Mouse (Mus musculus) MEL (cell line): ENCODE data around the gene Arhgap4. TPM values are rescaled to one million over a fixed set of nuclear protein-coding genes. Genes with fewer than 3 reads are reported as not detected.

Experiments
- DNase-seq: peaks from one replicate; pipeline ENCODE4 v3.0.0; 2011; ENCODE audit warnings: low read depth, low spot score
- H3K27ac ChIP-seq: 2 replicates; pipeline ENCODE4 v1.5.1; 2012; ENCODE audit warnings: low read depth, mild to moderate bottlenecking, control low read depth, low read length, moderate library complexity; ENCODE audit not compliant: control insufficient read depth
- H3K27me3 ChIP-seq, 2 experiments: fragments of 150-350 bp in 1 of 2; sonication (generic) in 1 of 2; 2 replicates each; pipeline ENCODE4 v1.6.1; 2012; ENCODE audit warnings: low read length in 2 of 2, mild to moderate bottlenecking in 2 of 2, improper control_type of control experiment in 1 of 2, moderate library complexity in 1 of 2; ENCODE audit not compliant: insufficient read depth in 2 of 2, control insufficient read depth in 1 of 2
- H3K36me3 ChIP-seq, 2 experiments: 2 replicates each; pipeline ENCODE4 v1.6.1; 2012 to 2014; ENCODE audit warnings: low read length in 2 of 2, improper control_type of control experiment in 1 of 2, inconsistent platforms in 1 of 2, mild to moderate bottlenecking in 1 of 2; ENCODE audit not compliant: insufficient read depth in 2 of 2, control insufficient read depth in 1 of 2
- H3K4me1 ChIP-seq, 2 experiments: fragments of 150-350 bp in 1 of 2; sonication (generic) in 1 of 2; 2 replicates each; pipeline ENCODE4 v1.6.1; 2012; ENCODE audit warnings: low read length in 2 of 2, improper control_type of control experiment in 1 of 2, mild to moderate bottlenecking in 1 of 2; ENCODE audit not compliant: insufficient read depth in 2 of 2, control insufficient read depth in 1 of 2
- H3K4me3 ChIP-seq, 2 experiments: fragments of 150-350 bp in 1 of 2; sonication (generic) in 1 of 2; 2 replicates each; pipeline ENCODE4 v1.5.1; 2012; ENCODE audit warnings: low read depth in 2 of 2, low read length in 2 of 2, mild to moderate bottlenecking in 2 of 2, moderate library complexity in 2 of 2, control low read depth in 1 of 2, improper control_type of control experiment in 1 of 2; ENCODE audit not compliant: control insufficient read depth in 1 of 2, insufficient read depth in 1 of 2
- H3K79me2 ChIP-seq: 2 replicates; pipeline ENCODE4 v1.6.1; 2012; ENCODE audit warnings: mild to moderate bottlenecking, low read length, moderate library complexity; ENCODE audit not compliant: control insufficient read depth, poor library complexity, insufficient read depth
- H3K9ac ChIP-seq: 2 replicates; pipeline ENCODE4 v1.6.1; 2012; ENCODE audit warnings: low read depth, mild to moderate bottlenecking, control low read depth, low read length, moderate library complexity; ENCODE audit not compliant: control insufficient read depth, poor library complexity, severe bottlenecking
- H3K9me3 ChIP-seq: fragments of 150-350 bp; sonication (generic); replicated peaks from 2 replicates; pipeline ENCODE4 v1.6.1; 2012; ENCODE audit warnings: mild to moderate bottlenecking, low read length, improper control_type of control experiment, moderate library complexity; ENCODE audit not compliant: insufficient read depth
- BHLHE40 ChIP-seq: IDR thresholded peaks from 2 replicates; pipeline ENCODE4 v1.6.1; 2012; ENCODE audit warnings: low read depth, mild to moderate bottlenecking, inconsistent platforms, low read length, improper control_type of control experiment, borderline replicate concordance
- CHD1 ChIP-seq: IDR thresholded peaks from 2 replicates; pipeline ENCODE4 v1.6.1; 2012; ENCODE audit warnings: low read depth, mild to moderate bottlenecking, inconsistent platforms, low read length, improper control_type of control experiment
- EP300 ChIP-seq, 2 experiments: IDR thresholded peaks; 2 replicates each; pipeline ENCODE4 v1.6.1; 2011; ENCODE audit warnings: improper control_type of control experiment in 2 of 2, low read length in 2 of 2, low read depth in 1 of 2, mild to moderate bottlenecking in 1 of 2
- ETS1 ChIP-seq: IDR thresholded peaks from 2 replicates; pipeline ENCODE4 v1.6.1; 2012; ENCODE audit warnings: low read depth, mild to moderate bottlenecking, inconsistent platforms, low read length, improper control_type of control experiment, moderate library complexity
- GABPA ChIP-seq: IDR thresholded peaks from 2 replicates; pipeline ENCODE4 v1.6.1; 2012; ENCODE audit warnings: low read depth, mild to moderate bottlenecking, inconsistent platforms, low read length, improper control_type of control experiment, moderate library complexity
- GATA1 ChIP-seq: IDR thresholded peaks from 2 replicates; pipeline ENCODE4 v1.6.1; 2011; ENCODE audit warnings: low read depth, low read length, improper control_type of control experiment
- JUND ChIP-seq: IDR thresholded peaks from 2 replicates; pipeline ENCODE4 v1.6.1; 2011; ENCODE audit warnings: low read depth, mild to moderate bottlenecking, improper control_type of control experiment, low read length
- MAX ChIP-seq: IDR thresholded peaks from 2 replicates; pipeline ENCODE4 v1.6.1; 2011; ENCODE audit warnings: low read length, improper control_type of control experiment
- MAZ ChIP-seq: IDR thresholded peaks from 2 replicates; pipeline ENCODE4 v1.6.1; 2012; ENCODE audit warnings: low read depth, mild to moderate bottlenecking, inconsistent platforms, low read length, improper control_type of control experiment
- MEF2A ChIP-seq: IDR thresholded peaks from 2 replicates; pipeline ENCODE4 v1.6.1; 2014; ENCODE audit warnings: low read depth, mild to moderate bottlenecking, inconsistent platforms, low read length, improper control_type of control experiment; ENCODE audit not compliant: poor library complexity, insufficient replicate concordance, severe bottlenecking; ENCODE audit errors: extremely low read depth
- MXI1 ChIP-seq: IDR thresholded peaks from 2 replicates; pipeline ENCODE4 v1.6.1; 2011; ENCODE audit warnings: mild to moderate bottlenecking, low read depth, low read length, improper control_type of control experiment
- MYB ChIP-seq: IDR thresholded peaks from 2 replicates; pipeline ENCODE4 v1.6.1; 2011; ENCODE audit warnings: mild to moderate bottlenecking, low read depth, low read length, improper control_type of control experiment
- SMC3 ChIP-seq: IDR thresholded peaks from 2 replicates; pipeline ENCODE4 v1.6.1; 2011; ENCODE audit warnings: low read depth, low read length, improper control_type of control experiment
- TBP ChIP-seq: IDR thresholded peaks from 2 replicates; pipeline ENCODE4 v1.8.0; 2011; ENCODE audit warnings: low read depth, low read length, improper control_type of control experiment
- TCF12 ChIP-seq: IDR thresholded peaks from 2 replicates; pipeline ENCODE4 v1.6.1; 2014; ENCODE audit warnings: low read depth, mild to moderate bottlenecking, inconsistent platforms, low read length, improper control_type of control experiment, moderate library complexity
- UBTF ChIP-seq: IDR thresholded peaks from 2 replicates; pipeline ENCODE4 v1.6.1; 2012; ENCODE audit warnings: low read depth, mild to moderate bottlenecking, inconsistent platforms, low read length, improper control_type of control experiment, moderate library complexity, borderline replicate concordance; ENCODE audit not compliant: insufficient read depth
- USF1 ChIP-seq: IDR thresholded peaks from 2 replicates; pipeline ENCODE4 v1.6.1; 2014; ENCODE audit warnings: low read depth, mild to moderate bottlenecking, inconsistent platforms, low read length, improper control_type of control experiment, moderate library complexity
- ZMIZ1 ChIP-seq: IDR thresholded peaks from 2 replicates; pipeline ENCODE4 v1.6.1; 2012; ENCODE audit warnings: low read depth, mild to moderate bottlenecking, inconsistent platforms, low read length, improper control_type of control experiment, moderate library complexity
- polyA plus RNA-seq, 2 experiments: library from polyadenylated mRNA; stranded (reverse) in 1 of 2; unstranded in 1 of 2; fragments of >175 nt in 1 of 2; fragments of >200 nt in 1 of 2; gene quantifications; 2 replicates each; pipeline versions ENCODE4 v1.2.1 to v1.2.4; 2012; ENCODE audit warnings: low replicate concordance in 2 of 2, low read depth in 1 of 2; ENCODE audit not compliant: insufficient read length in 2 of 2, insufficient read depth in 1 of 2, missing spikeins in 1 of 2
- total RNA-seq: library from RNA; depleted of rRNA; stranded (reverse); fragments of 300-350 nt; gene quantifications from 2 replicates; pipeline ENCODE4 v1.2.3, GENCODE M21; 2012

Gene Arhgap4
- total and polyA plus RNA-seq, 3 experiments = 10.3 to 24.5 TPM; not detected in 1

DNA sequence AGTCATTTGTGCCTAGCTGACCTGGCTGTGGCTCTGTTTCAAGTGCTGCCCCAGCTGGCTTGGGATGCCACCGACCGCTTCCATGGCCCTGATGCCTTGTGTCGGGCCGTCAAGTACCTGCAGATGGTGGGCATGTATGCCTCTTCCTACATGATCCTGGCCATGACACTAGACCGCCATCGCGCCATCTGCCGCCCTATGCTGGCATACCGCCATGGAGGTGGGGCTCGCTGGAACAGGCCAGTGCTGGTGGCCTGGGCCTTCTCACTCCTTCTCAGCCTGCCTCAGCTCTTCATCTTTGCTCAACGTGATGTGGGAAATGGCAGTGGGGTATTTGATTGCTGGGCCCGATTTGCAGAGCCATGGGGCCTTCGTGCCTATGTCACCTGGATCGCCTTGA lies 28.8 kb downstream of the Arhgap4 start:
- Histone ChIP-seq H3K9me3 (no peaks in the 10 kb centered on the region), H3K4me1 (no peaks in the 10 kb centered on the region), H3K27me3 (no peaks in the 10 kb centered on the region), H3K9ac (no peak overlapping the region), H3K27ac (no peak overlapping the region), H3K79me2 (no peaks in the 10 kb centered on the region), H3K4me3 (no peak overlapping the region), H3K36me3 (no peaks in the 10 kb centered on the region)
- TF ChIP-seq CHD1 = no peak
- TF ChIP-seq MXI1 = no peak
- TF ChIP-seq MYB = no peak
- TF ChIP-seq UBTF = no peak
- no peak for DNase-seq

GRCm38 (mm10) chrX:73891551-73892152 lies 30.0 kb downstream of the Arhgap4 start, which contains the start of gene Avpr2:
Gene Avpr2 (plus strand): TSS chrX:73892102.
- H3K9me3 ChIP-seq = no peaks in the 10 kb centered on the region
- no peaks in the 10 kb centered on the region for H3K27me3 ChIP-seq
- no peaks in the 10 kb centered on the region for H3K36me3 ChIP-seq
- no peaks in the 10 kb centered on the region for H3K79me2 ChIP-seq
- TF ChIP-seq MEF2A (no peak), UBTF (no peak), ETS1 (no peak), MAZ (no peak), CHD1 (no peak), BHLHE40 (no peak), MXI1 (no peak), MAX (no peak), GATA1 (no peak), EP300 (IDR thresholded peaks at IDR 0.05; ENCODE audit: low read depth in 1 of 2, low read length in 2 of 2) (no peak), JUND (no peak), SMC3 (no peak), TCF12 (no peak), GABPA (no peak), TBP (no peak), ZMIZ1 (no peak), USF1 (no peak)
- H3K4me3 ChIP-seq = no peak within 1 kb of the TSS
- H3K27ac ChIP-seq = no peak within 1 kb of the TSS
- no peak within 1 kb of the TSS for H3K9ac ChIP-seq
- no peaks in the 10 kb centered on the region for H3K4me1 ChIP-seq
- DNase-seq = no peak
